Mouse (Mus musculus) spleen, postnatal 36 days (tissue): ENCODE results near the gene Ccdc8.

Source experiments
- DNase-seq, 2 experiments: peaks; one replicate each; pipeline ENCODE4 v3.0.0; 2022; ENCODE audit warnings: low spot score in 2 of 2, mixed read lengths in 1 of 2

Gene Ccdc8

DNA sequence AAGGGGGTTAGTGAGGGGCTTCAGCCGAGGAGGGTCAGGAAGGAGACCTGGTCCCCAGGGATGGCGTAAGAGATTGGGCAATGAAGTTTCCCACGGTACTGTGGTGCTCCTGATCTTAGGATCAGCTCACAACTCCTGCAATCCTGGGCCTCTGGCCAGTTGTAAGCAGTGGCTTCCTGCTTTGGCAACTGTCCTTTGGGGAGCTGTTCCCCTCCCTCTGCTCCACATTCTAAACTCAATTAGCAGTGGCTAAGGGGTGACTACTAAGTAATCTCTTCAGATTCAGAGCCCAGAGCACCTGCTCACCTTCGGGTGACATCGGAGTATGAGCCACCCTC lies 17.5 kb downstream of the Ccdc8 start:
- no peak for DNase-seq

DNA sequence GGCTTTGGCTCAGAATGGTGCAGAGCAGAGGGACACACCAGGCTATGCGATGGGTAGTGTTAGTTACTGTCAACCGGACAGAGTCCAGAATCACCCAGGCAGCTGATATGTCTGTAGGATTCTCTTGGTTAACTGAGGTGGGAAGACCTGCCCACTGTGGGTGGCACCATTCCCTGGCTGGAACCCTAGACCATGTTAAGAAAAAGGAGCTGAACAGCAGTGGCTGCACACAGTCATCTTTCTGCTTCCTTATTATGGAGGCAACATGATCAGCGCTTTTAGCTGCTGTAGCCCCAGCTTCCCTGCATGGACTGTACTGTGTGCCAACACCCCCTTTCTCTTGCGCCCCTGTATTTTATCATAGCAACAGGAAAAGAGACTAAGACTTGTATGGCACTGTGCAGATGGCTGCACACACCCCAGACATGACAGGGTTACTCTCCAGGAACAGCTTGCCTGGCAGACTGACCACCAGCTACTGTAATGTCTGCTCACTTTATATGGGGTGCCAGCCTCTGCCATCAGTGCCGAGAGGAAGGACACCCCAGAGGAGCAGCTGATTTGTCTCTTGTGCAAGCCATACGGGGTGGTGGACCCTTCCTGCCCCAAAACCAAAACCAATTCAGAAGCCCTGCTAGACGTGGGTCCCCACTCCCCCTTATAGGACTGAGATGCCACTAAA lies 19.5 kb downstream of the Ccdc8 start:
- DNase-seq: no peak

DNA sequence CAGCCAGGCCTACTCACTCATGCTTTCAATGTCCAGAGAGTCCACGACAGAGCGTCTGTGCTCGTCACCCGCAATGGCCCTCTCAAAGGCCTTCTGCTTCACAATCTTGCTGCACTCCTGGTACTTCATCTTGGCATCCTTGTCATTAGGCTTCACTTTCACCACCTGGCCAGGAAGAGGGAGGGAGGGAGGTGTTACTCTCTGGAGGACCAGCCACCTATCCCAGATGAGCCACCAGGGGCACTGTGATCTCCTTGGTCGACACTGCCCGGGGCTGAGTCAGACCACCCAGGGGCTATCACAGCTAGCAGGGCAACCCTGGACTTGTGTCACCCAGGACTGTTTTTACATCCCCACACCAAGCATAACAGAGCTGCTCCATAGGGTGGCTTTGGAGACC lies 22.9 kb downstream of the Ccdc8 start:
- no peak for DNase-seq

DNA sequence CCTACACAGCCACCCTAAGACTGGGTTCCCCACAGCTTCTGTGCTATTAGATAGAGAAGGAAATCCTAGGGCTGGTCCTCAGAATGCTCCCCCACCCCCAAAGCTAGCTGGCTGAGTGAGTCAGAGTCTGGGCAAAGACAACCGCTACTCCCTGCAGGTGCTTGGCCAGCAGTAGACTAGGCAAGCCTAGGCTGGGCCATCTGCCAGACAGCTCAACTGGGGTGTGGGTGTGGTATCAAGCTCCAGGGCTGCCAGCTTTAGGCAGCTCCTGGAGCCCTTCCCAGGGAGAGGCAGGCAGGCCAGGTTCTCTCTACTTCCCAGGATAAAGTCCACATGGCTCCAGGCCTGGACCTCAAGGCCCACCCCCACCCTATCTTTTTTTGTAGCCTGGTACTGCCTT lies 24.5 kb downstream of the Ccdc8 start:
- DNase-seq: peak in 1 of 2 experiments; percentile 26

GRCm38 (mm10) chr7:17017921-17018320 lies 25.4 kb downstream of the Ccdc8 start:
- DNase-seq: no peak

GRCm38 (mm10) chr7:17019426-17020166 lies 27.1 kb downstream of the Ccdc8 start:
- DNase-seq: no peak

DNA sequence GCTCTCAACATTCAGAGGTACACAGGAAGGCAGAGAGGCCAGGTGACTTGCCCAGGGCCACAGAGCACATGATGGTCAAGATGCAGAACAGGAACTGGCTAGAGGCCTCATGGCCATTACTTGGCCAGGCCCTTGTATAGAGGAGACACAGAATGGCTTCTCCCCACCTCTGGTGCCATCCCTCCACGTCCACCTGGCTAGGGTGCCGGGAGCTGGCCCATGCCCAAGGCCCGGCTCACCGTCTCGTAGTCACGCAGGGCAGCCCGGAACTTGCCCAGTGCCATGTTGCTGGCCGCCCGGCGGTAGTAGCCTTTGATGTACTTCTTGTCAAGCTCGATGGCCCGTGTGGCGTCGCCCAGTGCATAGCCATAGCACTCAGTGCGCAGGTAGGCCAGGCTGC lies 29.7 kb downstream of the Ccdc8 start:
- no peak for DNase-seq

DNA sequence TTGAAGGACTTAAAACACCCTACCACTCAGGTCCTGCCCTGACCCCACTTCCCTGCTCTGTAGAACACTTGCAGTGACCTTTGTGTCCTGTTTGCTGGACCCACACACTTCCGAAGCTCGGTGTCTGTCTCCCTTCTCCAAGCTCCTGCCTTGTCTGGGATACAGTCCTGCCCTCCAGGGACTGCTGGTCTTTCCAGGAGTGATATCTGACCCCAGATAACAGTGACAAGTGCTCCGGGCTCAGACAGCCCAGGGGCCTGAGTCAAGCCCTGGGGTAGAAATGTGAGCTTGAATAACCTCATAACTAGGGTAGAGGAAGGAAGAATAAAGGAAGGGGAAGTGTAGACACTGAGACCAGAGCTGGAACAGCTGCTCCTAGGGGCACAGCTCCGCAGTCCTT lies 31.2 kb downstream of the Ccdc8 start:
- no peak for DNase-seq

DNA sequence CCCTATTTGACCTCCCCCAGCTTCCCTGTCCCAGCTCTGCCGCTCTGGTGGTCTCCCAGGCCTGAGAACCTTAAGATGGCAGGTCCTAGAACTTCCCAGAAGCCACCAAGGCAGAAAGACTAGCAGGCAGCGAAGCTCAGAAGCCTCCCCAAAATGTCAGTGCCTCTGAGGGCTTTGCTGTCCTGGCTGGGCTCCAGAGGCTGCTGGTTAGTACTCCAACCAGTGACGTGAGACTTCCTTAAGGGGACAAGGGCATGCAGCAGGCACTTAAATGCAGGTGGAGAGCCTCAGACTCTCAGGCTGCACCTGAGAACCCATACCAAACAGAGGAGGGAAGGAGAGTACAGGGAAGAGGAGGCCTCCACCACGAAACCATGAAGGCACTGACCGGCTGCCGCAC lies 31.6 kb downstream of the Ccdc8 start:
- no peak for DNase-seq

GRCm38 (mm10) chr7:17024814-17025504 lies 32.5 kb downstream of the Ccdc8 start:
- peak; percentile 78 for DNase-seq

DNA sequence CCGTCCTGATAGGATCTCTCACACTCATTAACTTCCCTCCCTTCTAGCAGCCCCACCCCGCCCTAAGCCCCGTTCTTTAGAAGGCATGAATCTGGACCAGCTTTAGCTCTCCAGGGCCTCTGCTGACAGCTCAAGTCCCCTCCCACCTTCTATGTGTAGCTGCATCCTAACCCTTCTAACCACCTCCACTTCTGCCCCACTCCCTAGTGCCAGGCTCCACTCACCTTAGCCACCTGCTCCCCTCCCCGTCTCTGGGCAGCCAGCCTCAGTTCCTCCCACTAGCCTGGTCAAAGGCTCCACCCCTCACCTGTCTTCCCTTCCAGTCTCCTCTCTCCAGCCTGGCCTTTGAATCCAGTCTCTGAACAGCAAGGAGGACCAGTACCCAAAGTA lies 33.0 kb downstream of the Ccdc8 start:
- DNase-seq: no peak

GRCm38 (mm10) chr7:17025896-17026622 lies 33.6 kb downstream of the Ccdc8 start:
- no peak for DNase-seq

DNA sequence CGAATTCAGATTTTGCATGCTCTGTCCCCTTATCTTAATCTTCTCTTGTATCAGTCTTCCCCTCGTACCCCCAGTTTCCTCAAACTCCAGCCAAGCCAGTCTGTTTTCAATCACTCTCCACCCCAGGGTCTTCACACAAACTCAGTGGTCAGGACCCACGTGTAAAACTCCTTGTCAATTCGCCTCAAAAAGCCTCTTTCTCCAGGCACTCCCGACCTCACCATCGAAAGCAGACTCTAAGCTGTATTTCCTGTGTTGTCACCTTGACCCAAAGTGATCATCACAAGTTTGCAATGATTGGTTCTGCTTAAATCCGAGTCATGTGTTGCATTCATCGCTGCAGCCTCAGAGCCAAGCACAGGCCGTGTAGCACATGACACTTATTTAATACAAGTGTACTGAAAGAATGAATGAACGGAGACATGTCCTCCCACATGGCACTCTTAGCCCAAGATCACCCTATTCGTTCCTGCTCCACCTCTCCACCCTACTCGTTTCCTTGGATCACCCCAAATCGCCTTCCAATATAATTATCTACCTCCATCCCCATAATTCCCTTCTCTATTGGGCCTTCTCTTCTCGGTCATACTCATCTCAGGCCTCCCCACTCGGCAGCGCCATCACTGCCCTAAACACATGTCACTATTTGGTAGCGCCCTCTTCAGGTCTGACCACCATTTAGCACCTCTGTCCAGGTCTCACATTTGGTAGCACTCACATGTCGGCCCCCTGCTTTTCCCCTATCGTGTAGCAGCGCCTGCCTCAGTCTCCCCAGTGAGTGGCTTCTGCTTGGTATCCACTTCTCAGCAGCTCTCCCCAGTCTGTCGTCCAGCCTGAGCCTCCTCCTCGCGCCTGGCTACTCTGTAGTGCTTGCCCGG lies 34.4 kb downstream of the Ccdc8 start:
- DNase-seq: peak; percentile 51 to 58

DNA sequence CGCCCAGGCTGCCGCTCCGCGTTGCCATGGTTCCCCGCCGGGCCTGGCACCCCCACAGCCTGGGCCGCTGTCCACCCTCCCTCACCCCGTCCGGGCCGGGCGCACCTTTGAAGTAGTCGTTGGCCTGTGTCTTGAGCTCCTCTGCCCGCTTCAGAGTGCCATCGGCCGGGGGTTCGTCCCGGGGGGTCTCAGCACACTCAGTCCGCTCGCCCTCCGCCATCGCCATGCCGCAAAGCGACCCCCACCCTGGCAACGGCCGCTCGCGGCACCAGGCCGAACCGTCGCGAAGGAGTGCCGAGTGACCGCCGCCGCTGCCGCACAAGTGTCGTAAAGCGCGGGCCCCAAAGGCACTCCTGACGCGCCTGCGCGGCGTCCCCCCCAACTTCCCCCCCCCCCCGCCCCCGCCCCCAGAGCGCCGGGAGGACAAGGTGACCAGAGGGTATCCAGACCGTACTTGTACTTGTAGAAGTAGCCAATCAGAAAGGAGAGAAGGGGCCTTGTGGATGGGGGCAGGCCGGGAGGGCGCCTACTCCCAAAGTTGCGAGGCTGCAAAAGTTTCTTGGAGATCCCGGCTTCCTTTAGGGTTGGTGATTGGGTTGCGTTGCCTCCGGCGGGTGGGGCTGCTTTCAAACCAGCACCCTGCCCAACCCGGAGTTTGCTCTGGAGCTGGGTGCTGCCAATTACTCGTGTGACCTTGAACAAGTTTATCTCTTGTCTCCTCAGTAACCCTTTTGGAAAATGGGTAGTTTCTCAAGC lies 35.3 kb downstream of the Ccdc8 start, which contains the start of gene Ppp5c:
TSS of gene Ppp5c (minus strand) at position 337 of the 756 bp plus-strand sequence.
- DNase-seq: peak; percentile 83 to 87

- DNase-seq: no peak
Measured at GRCm38 (mm10) chr7:17028923-17029322, 36.4 kb downstream of the Ccdc8 start.

DNA sequence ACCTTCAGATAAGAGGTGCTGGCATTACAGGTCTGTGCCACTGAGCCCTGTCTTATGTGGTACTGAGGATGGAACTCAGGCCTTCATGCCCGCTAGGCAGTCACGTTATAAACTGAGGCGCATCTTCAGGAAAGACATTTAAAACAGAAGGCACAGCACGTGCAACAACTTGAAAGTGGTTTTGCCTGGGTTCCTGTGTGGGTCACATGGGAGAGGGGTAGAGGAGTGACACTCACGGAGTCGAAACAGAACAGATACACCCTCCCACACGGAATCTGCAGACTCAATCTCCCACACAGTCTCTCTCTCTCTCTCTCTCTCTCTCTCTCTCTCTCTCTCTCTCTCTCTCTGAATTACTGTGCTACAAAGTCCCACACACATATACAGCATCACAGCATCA lies 37.7 kb downstream of the Ccdc8 start:
- DNase-seq: no peak

DNA sequence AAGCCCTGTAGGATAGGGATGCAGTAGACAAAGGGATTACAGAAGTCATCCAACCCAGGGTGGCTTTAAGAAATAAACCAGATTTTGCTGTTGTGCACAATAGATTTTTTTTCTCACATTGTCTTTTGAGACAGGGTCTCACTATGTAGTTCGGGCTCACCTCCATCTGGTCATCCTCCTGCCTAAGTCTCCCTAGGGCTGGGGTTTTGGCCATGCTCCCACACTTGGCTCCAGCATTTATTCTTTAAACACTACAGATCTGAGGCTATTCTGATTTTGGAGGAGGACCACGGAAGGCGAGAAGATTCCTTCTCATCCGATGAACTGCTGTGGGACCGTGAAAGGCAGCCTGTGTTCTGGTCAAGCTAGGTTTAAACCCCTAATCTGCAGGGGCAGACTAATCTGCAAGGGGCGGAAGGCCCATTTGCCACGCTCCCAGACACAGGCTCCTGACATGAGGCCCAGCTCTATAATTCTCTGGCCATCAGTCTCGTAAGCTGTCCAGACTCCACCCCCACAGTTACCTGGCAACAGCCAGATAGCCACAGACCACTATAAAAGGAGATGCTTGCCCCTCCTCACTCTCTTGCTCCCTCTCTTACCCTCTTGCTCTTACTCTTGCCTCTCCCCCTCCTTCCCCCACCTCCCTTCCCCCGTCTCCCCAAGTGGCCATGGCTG lies 45.6 kb downstream of the Ccdc8 start:
- DNase-seq: no peak

DNA sequence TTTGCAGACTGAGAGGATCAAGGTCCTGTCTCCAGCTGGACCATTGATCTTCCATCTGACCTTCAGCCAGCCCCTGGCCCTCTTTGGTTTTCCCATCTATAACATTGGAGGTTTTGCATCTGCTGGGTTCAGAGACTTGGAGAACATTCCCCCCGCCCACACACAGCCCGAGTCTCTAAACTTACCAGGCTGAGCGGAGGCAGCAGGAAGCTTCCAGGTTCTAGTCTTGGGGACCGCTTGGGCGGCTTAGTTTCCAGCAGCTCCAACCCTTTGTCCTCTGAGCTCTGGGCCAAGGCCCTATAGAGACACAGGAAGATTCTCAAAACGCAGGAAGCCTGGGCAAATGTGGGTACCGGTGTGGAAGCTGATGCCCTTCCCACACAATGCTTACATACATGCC lies 46.9 kb downstream of the Ccdc8 start:
- DNase-seq: no peak

- DNase-seq: no peak
Measured at GRCm38 (mm10) chr7:17045743-17046142, 53.2 kb downstream of the Ccdc8 start.
